In the genomic region with DNA sequence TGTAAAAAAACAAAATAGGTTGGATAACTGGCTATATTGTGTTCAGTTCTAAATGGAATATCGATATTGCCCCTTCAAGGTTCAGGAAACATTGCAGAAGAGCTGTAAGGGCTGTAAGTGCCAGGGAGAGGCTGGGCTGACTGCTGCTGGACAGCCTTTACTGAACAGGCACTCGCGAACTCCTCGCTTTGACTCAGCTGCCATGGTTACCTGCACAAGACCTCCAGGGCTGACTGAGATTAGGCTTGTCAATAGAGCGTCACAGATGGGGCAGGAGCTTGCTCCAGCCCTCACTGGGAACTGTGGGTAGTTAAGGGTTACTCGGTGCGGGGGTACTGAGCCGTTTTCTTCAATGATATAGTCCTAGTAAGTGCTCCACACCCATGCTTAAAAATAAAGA, we compare ENCODE assay signal across 39 mouse cellular contexts. TPM values are rescaled to one million over a fixed set of nuclear protein-coding genes. Genes with fewer than 3 reads are reported as not detected.
DNase-seq lines count a peak whose midpoint lies in the region; ATAC-seq and TF ChIP-seq lines count a peak whose summit lies in the region.
"Had no signal": no experiment of that assay in that cellular context is flagged by ENCODE, and none has a peak within 500 bp of the region (broad histone marks: within the 10 kb centered on the region; RNA-seq: fewer than 3 reads in every experiment).

No protein-coding gene starts in this region.

- peaks cover 3% of the 10 kb centered on the region; the same call in 1 of the 2 replicates for H3K9me3 ChIP-seq in forebrain, embryonic 10.5 days
- no peaks in the 10 kb centered on the region for H3K9me3 ChIP-seq in forebrain, embryonic 12.5 days
- H3K9me3 ChIP-seq in hindbrain, postnatal 0 days (ENCODE audit: low read length): no peaks in the 10 kb centered on the region
- no peaks in the 10 kb centered on the region for H3K9me3 ChIP-seq in hindbrain, embryonic 10.5 days
- no peaks in the 10 kb centered on the region for H3K9me3 ChIP-seq in midbrain, embryonic 15.5 days
- H3K9me3 ChIP-seq: forebrain, embryonic 13.5 days; G1E; heart, embryonic 13.5 days; intestine, embryonic 15.5 days; liver, embryonic 12.5 days had no signal

- ATAC-seq in forebrain, embryonic 12.5 days (ENCODE audit: low FRiP score): no peak
- ATAC-seq in hindbrain, postnatal 0 days: peak; percentile 51; the same call in 1 of the 2 replicates
- ATAC-seq in midbrain, embryonic 15.5 days (replicated peaks): peak; percentile 66
- ATAC-seq: forebrain, embryonic 13.5 days; intestine, embryonic 15.5 days; liver, embryonic 12.5 days; liver, postnatal 0 days; lung, postnatal 0 days had no signal

- H3K4me3 ChIP-seq in forebrain, embryonic 10.5 days: no peak overlapping the region
- H3K4me3 ChIP-seq in forebrain, embryonic 12.5 days (replicated peaks): no peak overlapping the region
- no peak overlapping the region for H3K4me3 ChIP-seq in hindbrain, postnatal 0 days (ENCODE audit: low read length)
- H3K4me3 ChIP-seq in hindbrain, embryonic 10.5 days: no peak overlapping the region
- no peak overlapping the region for H3K4me3 ChIP-seq in midbrain, embryonic 15.5 days
- H3K4me3 ChIP-seq: erythroblast, embryonic 14.5 days; forebrain, embryonic 13.5 days; heart, embryonic 13.5 days; intestine, embryonic 15.5 days; liver, embryonic 12.5 days had no signal

- DNase-seq in forebrain, embryonic 10.5 days (ENCODE audit: extremely low spot score, low spot score): peak; percentile 13
- DNase-seq in hindbrain, postnatal 0 days (ENCODE audit: low spot score): peak; percentile 11
- no peak for DNase-seq in hindbrain, embryonic 10.5 days (ENCODE audit: low spot score)
- DNase-seq in R1 (ENCODE audit: low read depth, low spot score): peak; percentile 25
- no peak for DNase-seq in heart, postnatal 10 days
- DNase-seq: adrenal gland, postnatal 10 days; cerebellum, adult 11 months; cerebellum, adult 9-10 months; cerebellum, postnatal 36 days; gastrocnemius, postnatal 36 days; heart, postnatal 14 days; kidney, adult 8-10 months; kidney, postnatal 4 days; layer of hippocampus, postnatal 36 days; left cerebral cortex, postnatal 4 days; liver, postnatal 0 days; lung, postnatal 4 days; right cerebral cortex, adult 18-20 months; spleen, adult 18-20 months; thymus, adult 2 months; thymus, postnatal 4 days had no signal

- no peak overlapping the region for H3K27ac ChIP-seq in forebrain, embryonic 10.5 days
- no peak overlapping the region for H3K27ac ChIP-seq in forebrain, embryonic 12.5 days
- H3K27ac ChIP-seq in hindbrain, postnatal 0 days: no peak overlapping the region
- H3K27ac ChIP-seq in hindbrain, embryonic 10.5 days: no peak overlapping the region
- no peak overlapping the region for H3K27ac ChIP-seq in midbrain, embryonic 15.5 days
- H3K27ac ChIP-seq: forebrain, embryonic 13.5 days; heart, embryonic 13.5 days; intestine, embryonic 15.5 days; kidney, postnatal 0 days; liver, embryonic 12.5 days had no signal

- H3K4me2 ChIP-seq in forebrain, embryonic 12.5 days: no peak overlapping the region
- no peak overlapping the region for H3K4me2 ChIP-seq in hindbrain, postnatal 0 days (ENCODE audit: low read depth, low read length)
- no peak overlapping the region for H3K4me2 ChIP-seq in midbrain, embryonic 15.5 days
- H3K4me2 ChIP-seq: forebrain, embryonic 13.5 days; heart, embryonic 13.5 days; intestine, embryonic 15.5 days; liver, embryonic 12.5 days had no signal

- no peaks in the 10 kb centered on the region for H3K36me3 ChIP-seq in forebrain, embryonic 10.5 days (replicated peaks)
- no peaks in the 10 kb centered on the region for H3K36me3 ChIP-seq in forebrain, embryonic 12.5 days (replicated peaks)
- no peaks in the 10 kb centered on the region for H3K36me3 ChIP-seq in hindbrain, postnatal 0 days (ENCODE audit: insufficient read depth, low read length)
- no peaks in the 10 kb centered on the region for H3K36me3 ChIP-seq in hindbrain, embryonic 10.5 days
- H3K36me3 ChIP-seq in midbrain, embryonic 15.5 days (replicated peaks): no peaks in the 10 kb centered on the region
- H3K36me3 ChIP-seq: G1E; heart, embryonic 13.5 days; intestine, embryonic 15.5 days; liver, embryonic 12.5 days had no signal

- intact Hi-C loops in heart, postnatal 10 days (cut with DNase I): no loop called here

- H3K4me1 ChIP-seq in forebrain, embryonic 10.5 days: no peaks in the 10 kb centered on the region
- H3K4me1 ChIP-seq in forebrain, embryonic 12.5 days: no peaks in the 10 kb centered on the region
- no peaks in the 10 kb centered on the region for H3K4me1 ChIP-seq in hindbrain, postnatal 0 days (ENCODE audit: insufficient read depth, low read length)
- H3K4me1 ChIP-seq in hindbrain, embryonic 10.5 days (replicated peaks): no peaks in the 10 kb centered on the region
- no peaks in the 10 kb centered on the region; the same call in 1 of the 2 replicates for H3K4me1 ChIP-seq in midbrain, embryonic 15.5 days
- H3K4me1 ChIP-seq: forebrain, embryonic 13.5 days; heart, embryonic 13.5 days; intestine, embryonic 15.5 days; liver, embryonic 12.5 days had no signal

- H3K27me3 ChIP-seq in forebrain, embryonic 10.5 days (ENCODE audit: poor library complexity, severe bottlenecking): no peaks in the 10 kb centered on the region
- no peaks in the 10 kb centered on the region for H3K27me3 ChIP-seq in forebrain, embryonic 12.5 days
- no peaks in the 10 kb centered on the region for H3K27me3 ChIP-seq in hindbrain, postnatal 0 days (ENCODE audit: insufficient read depth, low read length)
- H3K27me3 ChIP-seq in hindbrain, embryonic 10.5 days (ENCODE audit: insufficient read depth, poor library complexity, severe bottlenecking): no peaks in the 10 kb centered on the region
- no peaks in the 10 kb centered on the region for H3K27me3 ChIP-seq in midbrain, embryonic 15.5 days (replicated peaks)
- H3K27me3 ChIP-seq: forebrain, embryonic 13.5 days; heart, embryonic 13.5 days; intestine, embryonic 15.5 days; liver, embryonic 12.5 days had no signal

- no peak overlapping the region for H3K9ac ChIP-seq in forebrain, embryonic 12.5 days
- no peak overlapping the region for H3K9ac ChIP-seq in hindbrain, postnatal 0 days (replicated peaks; ENCODE audit: low read length)
- H3K9ac ChIP-seq in midbrain, embryonic 15.5 days: no peak overlapping the region
- H3K9ac ChIP-seq: forebrain, embryonic 13.5 days; heart, embryonic 13.5 days; intestine, embryonic 15.5 days; liver, embryonic 12.5 days; liver, postnatal 0 days had no signal

- TF ChIP-seq CTCF in hindbrain, postnatal 0 days (IDR thresholded peaks at IDR 0.05; ENCODE audit: low read depth): no peak

- 51% methylated on average over 8 of the region's 8 CpGs for WGBS in forebrain, embryonic 10.5 days
- whole genome bisulfite sequencing in forebrain, embryonic 12.5 days: 38% methylated on average over 8 of the region's 8 CpGs
- 35% methylated on average over 8 of the region's 8 CpGs for WGBS in hindbrain, postnatal 0 days
- 54% methylated on average over 8 of the region's 8 CpGs for WGBS in hindbrain, embryonic 10.5 days
- 22% methylated on average over 8 of the region's 8 CpGs for WGBS in midbrain, embryonic 15.5 days

RNA-seq across cellular contexts. Expression of a gene that starts 2.2 kb away (rescaled TPM):
- polyA plus RNA-seq in forebrain, embryonic 10.5 days (2016; fragmentation: Nextera tagmentation; extraction: Ambion mirVana): not detected in 2 replicates
- not detected in 2 replicates for polyA plus RNA-seq in forebrain, embryonic 12.5 days (2016; fragmentation: Nextera tagmentation; extraction: Ambion mirVana)
- not detected in 2 replicates for total RNA-seq in hindbrain, postnatal 0 days (2014; rRNA removed)
- polyA plus RNA-seq in hindbrain, postnatal 0 days (2015; fragmentation: Nextera tagmentation; extraction: Ambion mirVana): not detected in 2 replicates
- polyA plus RNA-seq in hindbrain, embryonic 10.5 days (2016; fragmentation: Nextera tagmentation; extraction: Ambion mirVana): not detected in 2 replicates
- polyA plus RNA-seq in midbrain, embryonic 15.5 days (2015; fragmentation: Nextera tagmentation; extraction: Ambion mirVana): not detected in 2 replicates
- not detected for total RNA-seq in heart, postnatal 10 days (2021)
- total RNA-seq: adrenal gland, postnatal 10 days; G1E; gastrocnemius, adult 18-20 months; gastrocnemius, postnatal 36 days; heart, adult 8-10 months; heart, postnatal 14 days; layer of hippocampus, adult 8-10 months; layer of hippocampus, postnatal 36 days; left cerebral cortex, postnatal 4 days; megakaryocyte-erythroid progenitor cell, adult 5-6 weeks had no signal
- polyA plus RNA-seq: erythroblast, embryonic 14.5 days; forebrain, embryonic 13.5 days; frontal cortex, adult 2 months; G1E; heart, embryonic 13.5 days; hindbrain, embryonic 11.5 days; intestine, embryonic 15.5 days; kidney, postnatal 0 days; limb, embryonic 14.5 days; liver, embryonic 12.5 days; liver, postnatal 0 days; lung, postnatal 0 days; neural tube, embryonic 11.5 days had no signal

RNA-seq across cellular contexts. Expression of a gene that starts 7.9 kb away (rescaled TPM):
- polyA plus RNA-seq in forebrain, embryonic 10.5 days (2016; fragmentation: Nextera tagmentation; extraction: Ambion mirVana): 0.11 TPM in 1 of 2 replicates, not detected in the other
- polyA plus RNA-seq in forebrain, embryonic 12.5 days (2016; fragmentation: Nextera tagmentation; extraction: Ambion mirVana): not detected in 2 replicates
- total RNA-seq in hindbrain, postnatal 0 days (2014; rRNA removed): not detected in 2 replicates
- not detected in 2 replicates for polyA plus RNA-seq in hindbrain, postnatal 0 days (2015; fragmentation: Nextera tagmentation; extraction: Ambion mirVana)
- not detected in 2 replicates for polyA plus RNA-seq in hindbrain, embryonic 10.5 days (2016; fragmentation: Nextera tagmentation; extraction: Ambion mirVana)
- 0.17 TPM in 1 of 2 replicates, not detected in the other for polyA plus RNA-seq in midbrain, embryonic 15.5 days (2015; fragmentation: Nextera tagmentation; extraction: Ambion mirVana)
- total RNA-seq in heart, postnatal 10 days (2021): not detected
- total RNA-seq: G1E; layer of hippocampus, adult 8-10 months; layer of hippocampus, postnatal 36 days; left cerebral cortex, postnatal 4 days; megakaryocyte-erythroid progenitor cell, adult 5-6 weeks had no signal
- polyA plus RNA-seq: erythroblast, embryonic 14.5 days; forebrain, embryonic 13.5 days; frontal cortex, adult 2 months; G1E; heart, embryonic 13.5 days; hindbrain, embryonic 11.5 days; kidney, postnatal 0 days; liver, embryonic 12.5 days; liver, postnatal 0 days; neural tube, embryonic 11.5 days had no signal

RNA-seq across cellular contexts. Expression of a gene that starts 14.4 kb away (rescaled TPM):
- polyA plus RNA-seq in forebrain, embryonic 10.5 days (2016; fragmentation: Nextera tagmentation; extraction: Ambion mirVana): 0.11 and 0.43 TPM in 2 replicates
- polyA plus RNA-seq in forebrain, embryonic 12.5 days (2016; fragmentation: Nextera tagmentation; extraction: Ambion mirVana): 0.28 TPM in 1 of 2 replicates, not detected in the other
- total RNA-seq in hindbrain, postnatal 0 days (2014; rRNA removed): 0.25 TPM in 1 of 2 replicates, not detected in the other
- 0.14 and 0.30 TPM in 2 replicates for polyA plus RNA-seq in hindbrain, postnatal 0 days (2015; fragmentation: Nextera tagmentation; extraction: Ambion mirVana)
- polyA plus RNA-seq in hindbrain, embryonic 10.5 days (2016; fragmentation: Nextera tagmentation; extraction: Ambion mirVana): 0.55 and 0.77 TPM in 2 replicates
- 0.12 and 0.17 TPM in 2 replicates for polyA plus RNA-seq in midbrain, embryonic 15.5 days (2015; fragmentation: Nextera tagmentation; extraction: Ambion mirVana)
- total RNA-seq in heart, postnatal 10 days (2021): not detected
- total RNA-seq: G1E; gastrocnemius, postnatal 36 days; left cerebral cortex, postnatal 4 days; megakaryocyte-erythroid progenitor cell, adult 5-6 weeks had no signal
- polyA plus RNA-seq: erythroblast, embryonic 14.5 days; forebrain, embryonic 13.5 days; G1E; liver, embryonic 12.5 days; liver, postnatal 0 days; neural tube, embryonic 11.5 days had no signal

RNA-seq across cellular contexts. Expression of a gene that starts 25.2 kb away (rescaled TPM):
- not detected in 2 replicates for polyA plus RNA-seq in forebrain, embryonic 10.5 days (2016; fragmentation: Nextera tagmentation; extraction: Ambion mirVana)
- not detected in 2 replicates for polyA plus RNA-seq in forebrain, embryonic 12.5 days (2016; fragmentation: Nextera tagmentation; extraction: Ambion mirVana)
- not detected in 2 replicates for total RNA-seq in hindbrain, postnatal 0 days (2014; rRNA removed)
- polyA plus RNA-seq in hindbrain, postnatal 0 days (2015; fragmentation: Nextera tagmentation; extraction: Ambion mirVana): 0.20 TPM in 1 of 2 replicates, not detected in the other
- 0.13 TPM in 1 of 2 replicates, not detected in the other for polyA plus RNA-seq in hindbrain, embryonic 10.5 days (2016; fragmentation: Nextera tagmentation; extraction: Ambion mirVana)
- polyA plus RNA-seq in midbrain, embryonic 15.5 days (2015; fragmentation: Nextera tagmentation; extraction: Ambion mirVana): 0.12 and 0.27 TPM in 2 replicates
- not detected for total RNA-seq in heart, postnatal 10 days (2021)
- total RNA-seq: adrenal gland, postnatal 10 days; G1E; gastrocnemius, adult 18-20 months; gastrocnemius, postnatal 36 days; heart, adult 8-10 months; heart, postnatal 14 days; layer of hippocampus, postnatal 36 days; left cerebral cortex, postnatal 4 days; megakaryocyte-erythroid progenitor cell, adult 5-6 weeks had no signal
- polyA plus RNA-seq: erythroblast, embryonic 14.5 days; forebrain, embryonic 13.5 days; frontal cortex, adult 2 months; G1E; intestine, embryonic 15.5 days; liver, embryonic 12.5 days; liver, postnatal 0 days; neural tube, embryonic 11.5 days had no signal

RNA-seq across cellular contexts. Expression of a gene that starts 30.9 kb away (rescaled TPM):
- polyA plus RNA-seq in forebrain, embryonic 10.5 days (2016; fragmentation: Nextera tagmentation; extraction: Ambion mirVana): 12.6 and 12.8 TPM in 2 replicates
- polyA plus RNA-seq in forebrain, embryonic 12.5 days (2016; fragmentation: Nextera tagmentation; extraction: Ambion mirVana): 5.0 and 5.3 TPM in 2 replicates
- 9.5 and 11.3 TPM in 2 replicates for total RNA-seq in hindbrain, postnatal 0 days (2014; rRNA removed)
- 10.8 and 12.5 TPM in 2 replicates for polyA plus RNA-seq in hindbrain, postnatal 0 days (2015; fragmentation: Nextera tagmentation; extraction: Ambion mirVana)
- 12.1 and 13.2 TPM in 2 replicates for polyA plus RNA-seq in hindbrain, embryonic 10.5 days (2016; fragmentation: Nextera tagmentation; extraction: Ambion mirVana)
- 7.3 and 10.0 TPM in 2 replicates for polyA plus RNA-seq in midbrain, embryonic 15.5 days (2015; fragmentation: Nextera tagmentation; extraction: Ambion mirVana)
- 10 to 100 TPM; 13.0 to 19.9 TPM for total RNA-seq in heart, postnatal 10 days (2021)
- total RNA-seq: G1E had no signal
- polyA plus RNA-seq: G1E had no signal

Comparison
In these comparisons a context has a peak if more than half of its experiments do, and no peak if none do; other contexts are left out.
1. DNase-seq: peak in forebrain, embryonic 10.5 days (single experiment), hindbrain, postnatal 0 days (single experiment) and R1 (single experiment); none in hindbrain, embryonic 10.5 days (single experiment) and heart, postnatal 10 days (0 of 2).